Mouse (Mus musculus) hindbrain, embryonic 14.5 days (tissue): ENCODE results near the gene Vmn2r6. TPM values are rescaled to one million over a fixed set of nuclear protein-coding genes. Genes with fewer than 3 reads are reported as not detected.
"Not testable (repeated sequence)": the region's sequence is repeated elsewhere in the genome, so short reads cannot be mapped to it uniquely, and the experiment has no call there.

Experiments
- ATAC-seq: fragments of 200-750 bp; cut with Nextera tagmentation; 2 replicates; pipeline ENCODE4 v1.8.0; 2017; ENCODE audit warnings: moderate number of reproducible peaks, mild to moderate bottlenecking, moderate TSS enrichment, moderate library complexity; ENCODE audit not compliant: low FRiP score
- DNase-seq: peaks from one replicate; pipeline ENCODE4 v3.0.0-alpha.2; 2015; ENCODE audit warnings: low spot score
- H3K27ac ChIP-seq: fragments of 300-500 bp; sonication (generic); 2 replicates; pipeline ENCODE4 v1.5.1; 2014; ENCODE audit warnings: mild to moderate bottlenecking, moderate library complexity
- H3K27me3 ChIP-seq: fragments of 300-500 bp; sonication (generic); 2 replicates; pipeline ENCODE4 v1.6.1; 2014; ENCODE audit warnings: mild to moderate bottlenecking, low read length, mixed read lengths; ENCODE audit not compliant: control insufficient read depth, insufficient read depth
- H3K36me3 ChIP-seq: fragments of 300-500 bp; sonication (generic); replicated peaks from 2 replicates; pipeline ENCODE4 v1.6.1; 2014; ENCODE audit not compliant: control insufficient read depth, insufficient read depth
- H3K4me1 ChIP-seq: fragments of 300-500 bp; sonication (generic); replicated peaks from 2 replicates; pipeline ENCODE4 v1.6.1; 2014; ENCODE audit warnings: antibody characterized with exemption, low read length, mixed read lengths; ENCODE audit not compliant: control insufficient read depth, insufficient read depth
- H3K4me2 ChIP-seq: fragments of 300-500 bp; sonication (generic); replicated peaks from 2 replicates; pipeline ENCODE4 v1.6.1; 2014; ENCODE audit warnings: mild to moderate bottlenecking, moderate library complexity
- H3K4me3 ChIP-seq: fragments of 300-500 bp; sonication (generic); replicated peaks from 2 replicates; pipeline ENCODE4 v1.5.1; 2014; ENCODE audit warnings: mild to moderate bottlenecking, low read length
- H3K9ac ChIP-seq: fragments of 300-500 bp; sonication (generic); 2 replicates; pipeline ENCODE4 v1.6.1; 2014
- H3K9me3 ChIP-seq: fragments of 300-500 bp; sonication (generic); 2 replicates; pipeline ENCODE4 v1.6.1; 2016; ENCODE audit warnings: low read length; ENCODE audit not compliant: control insufficient read depth
- WGBS: fragments of 180-500 bp; shearing (Covaris S2); extraction: QIAGEN DNeasy Blood & Tissue Kit; methylation state at CpG from one replicate; pipeline ENCODE4 v1.1.7; 2014; 5-methylcytosine and 5-hydroxymethylcytosine counted together
- polyA plus RNA-seq: library from polyadenylated mRNA; unstranded; fragments of >200 nt; fragmentation: Nextera tagmentation; extraction: Ambion mirVana; gene quantifications from 2 replicates; pipeline ENCODE4 v1.2.1, GENCODE M21; 2014

Vmn2r6 gene
- not detected in 2 replicates for polyA plus RNA-seq

DNA sequence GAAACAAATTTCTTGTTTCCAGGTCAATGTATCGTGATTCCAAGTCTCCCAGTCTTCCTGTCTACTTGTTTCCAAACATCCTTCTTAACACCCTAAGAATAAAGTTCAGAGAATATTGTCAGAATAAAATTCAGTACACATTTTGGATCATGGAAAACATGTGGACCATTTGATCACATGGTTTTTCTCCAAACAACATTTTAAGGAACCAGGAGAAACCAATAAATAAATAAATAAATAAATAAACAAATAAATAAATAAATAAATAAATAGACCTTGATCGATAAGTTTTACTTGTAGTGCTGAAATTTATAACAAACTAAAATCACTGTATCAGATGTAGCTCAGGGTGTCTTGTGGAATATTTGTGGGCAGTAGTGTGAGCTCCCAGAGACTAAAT is at the start of gene Vmn2r6:
Gene Vmn2r6, minus strand, starts transcription at position 101 of the 400 bp plus-strand sequence.
- not testable (repeated sequence) for H3K4me3 ChIP-seq, H3K9me3 ChIP-seq, H3K27ac ChIP-seq, H3K27me3 ChIP-seq, H3K9ac ChIP-seq, H3K36me3 ChIP-seq, DNase-seq, H3K4me2 ChIP-seq, H3K4me1 ChIP-seq, ATAC-seq
- 97% methylated on average over 2 of the region's 2 CpGs for WGBS

DNA sequence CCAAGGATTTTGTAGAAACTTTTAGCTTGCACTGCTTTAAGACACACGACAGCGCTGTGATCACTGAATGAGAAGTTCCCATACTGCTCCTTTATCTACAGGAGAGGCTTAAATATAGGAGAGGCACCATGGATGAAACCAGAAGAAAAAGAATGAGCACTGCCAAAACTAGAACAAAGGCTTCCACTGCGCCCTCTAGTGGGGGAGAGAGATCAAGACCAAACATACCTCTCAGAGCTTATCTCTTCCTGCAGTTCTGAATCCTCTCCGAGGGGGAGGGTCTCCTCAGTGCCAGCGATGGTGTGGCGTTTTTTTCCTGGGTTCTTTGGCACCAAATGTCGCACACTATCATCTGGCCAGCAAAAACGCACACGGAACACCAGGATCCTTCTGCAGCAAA is 22.0 kb upstream of the Vmn2r6 start:
- no peaks in the 10 kb centered on the region for H3K27me3 ChIP-seq
- no peaks in the 10 kb centered on the region for H3K36me3 ChIP-seq
- no peak overlapping the region for H3K4me3 ChIP-seq
- H3K4me2 ChIP-seq, result no peak overlapping the region
- 68% methylated on average over 9 of the region's 9 CpGs for WGBS
- ATAC-seq (no peak), DNase-seq (no peak)
- H3K4me1 ChIP-seq, result no peaks in the 10 kb centered on the region
- H3K9me3 ChIP-seq, result no peaks in the 10 kb centered on the region
- no peak overlapping the region for H3K27ac ChIP-seq
- H3K9ac ChIP-seq, result no peak overlapping the region

DNA sequence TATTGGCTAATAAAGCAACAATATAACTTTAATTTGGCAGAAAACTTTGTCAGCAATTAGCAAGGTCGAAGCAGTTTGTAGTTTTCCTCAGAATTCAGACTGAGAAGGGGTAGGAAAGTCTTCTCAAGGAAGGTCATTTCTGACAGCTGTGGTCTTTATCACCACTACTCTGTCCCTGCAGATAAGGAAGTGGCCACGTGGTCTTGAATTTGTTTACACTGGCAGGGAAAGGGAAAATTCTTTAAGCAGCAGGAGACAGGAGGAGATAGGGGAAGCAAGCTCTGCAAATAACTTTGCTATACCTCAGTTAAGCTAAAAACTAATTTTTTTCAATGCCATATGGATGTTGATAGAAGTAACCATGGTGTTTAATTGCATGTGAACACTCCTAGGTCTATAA is 3.2 kb upstream of the Vmn2r6 start:
- H3K4me2 ChIP-seq, DNase-seq, H3K27ac ChIP-seq, H3K9me3 ChIP-seq, H3K4me3 ChIP-seq, H3K36me3 ChIP-seq, H3K4me1 ChIP-seq, H3K27me3 ChIP-seq, ATAC-seq, H3K9ac ChIP-seq: not testable (repeated sequence)
- 65% methylated on average over 2 of the region's 2 CpGs for WGBS

GRCm38 (mm10) chr3:64523585-64523984 is 42.0 kb downstream of the Vmn2r6 start:
- DNase-seq, H3K27ac ChIP-seq, H3K4me2 ChIP-seq, ATAC-seq, H3K4me3 ChIP-seq, H3K4me1 ChIP-seq, H3K27me3 ChIP-seq, H3K9ac ChIP-seq, H3K36me3 ChIP-seq, H3K9me3 ChIP-seq: not testable (repeated sequence)
- 94% methylated on average over 1 of the region's 1 CpGs for WGBS

GRCm38 (mm10) chr3:64509742-64510141 is 55.9 kb downstream of the Vmn2r6 start, which contains the start of gene Vmn2r5:
Gene Vmn2r5 (minus strand): TSS chr3:64509842.
- H3K4me2 ChIP-seq, H3K9ac ChIP-seq, H3K27me3 ChIP-seq, H3K27ac ChIP-seq, H3K9me3 ChIP-seq, ATAC-seq, H3K4me3 ChIP-seq, H3K36me3 ChIP-seq, H3K4me1 ChIP-seq, DNase-seq: not testable (repeated sequence)
- WGBS, result no CpG with 5 or more reads among the region's 2 CpGs

Other genes with a start within 250 kb of the Vmn2r6 start
- gene Vmn2r4, start 150.5 kb downstream of the Vmn2r6 start, polyA plus RNA-seq, result not detected in 2 replicates
- not detected in 2 replicates for gene Vmn2r5, start 56.0 kb downstream of the Vmn2r6 start, polyA plus RNA-seq